Mouse (Mus musculus): ENCODE results near the gene Hivep3.

- TF ChIP-seq CTCF (IDR thresholded peaks at IDR 0.05; ENCODE audit: low read depth) (no peak), EP300 (optimal IDR thresholded peaks at IDR 0.05) (no peak)
Measured at GRCm38 (mm10) chr4:120061727-120062126, 328.1 kb downstream of the Hivep3 start.
